Mouse (Mus musculus): ENCODE results near the gene Pfn5.
"Not testable (repeated sequence)": the region's sequence is repeated elsewhere in the genome, so short reads cannot be mapped to it uniquely, and the experiment has no call there.

Pfn5 gene

DNA sequence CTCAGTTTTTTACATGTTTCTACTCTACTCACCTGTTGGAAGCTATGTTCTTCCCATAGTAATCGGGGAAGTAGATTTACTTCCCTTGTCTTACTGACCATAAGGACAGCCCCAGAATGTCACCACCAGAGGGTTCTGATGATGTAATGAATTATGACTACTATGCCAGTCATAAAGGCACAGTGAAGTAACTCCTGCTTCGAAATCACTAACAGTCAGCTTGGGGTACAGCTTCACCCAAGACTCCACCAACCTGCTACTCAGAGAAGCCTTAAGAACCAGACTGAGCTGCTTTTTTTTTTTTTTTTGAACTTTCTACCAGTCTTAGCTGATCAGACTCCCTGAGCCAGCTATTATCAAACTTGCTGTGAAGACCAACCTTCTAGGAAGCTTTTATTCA lies at the start of gene Pfn5, which contains the start of gene Asb12:
Pfn5 (plus strand) TSS at position 218 of the 400 bp plus-strand sequence.
Asb12 (minus strand) TSS at position 101 of the 400 bp plus-strand sequence.
- in situ Hi-C loops (cut with MboI, MseI), result no loop called here

DNA sequence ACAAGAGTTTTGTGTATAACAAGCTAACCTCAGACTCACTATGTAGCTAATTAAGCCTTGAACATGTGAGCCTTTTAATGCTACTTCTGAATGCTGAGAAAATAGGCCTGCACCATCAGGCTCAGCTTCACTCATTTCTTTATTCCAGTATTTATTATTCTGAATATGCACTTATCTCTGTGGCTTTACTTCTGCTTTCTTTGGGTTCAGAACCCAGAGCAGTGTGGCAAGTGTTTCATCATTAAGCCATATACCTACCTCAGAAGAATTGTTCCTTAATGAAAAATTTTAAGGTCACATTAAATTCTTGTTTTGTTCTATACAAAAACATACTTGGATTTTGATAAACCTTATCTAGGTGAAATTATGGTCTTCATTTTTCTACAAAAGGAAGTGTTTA lies 34.0 kb upstream of the Pfn5 start:
- in situ Hi-C loops (cut with MboI, MseI), result no loop called here

DNA sequence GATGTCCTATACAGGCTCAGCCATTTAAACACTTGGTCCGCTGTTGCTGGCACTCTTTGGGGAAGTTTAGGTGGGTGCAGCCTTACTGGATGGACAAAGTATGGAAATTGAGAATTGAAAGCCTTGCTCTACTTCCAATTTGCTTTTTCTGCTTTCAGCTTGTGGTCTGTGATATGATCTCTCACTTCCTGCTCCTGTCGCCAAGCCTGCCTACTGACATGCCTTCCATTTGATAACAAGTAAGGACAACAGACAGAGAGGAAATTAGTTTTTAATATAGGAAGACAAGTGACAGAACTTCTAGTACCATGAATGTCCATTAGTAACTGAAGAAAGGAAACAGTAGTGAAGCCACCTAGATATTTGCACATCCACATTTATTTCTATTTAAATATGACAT lies 32.7 kb upstream of the Pfn5 start:
- in situ Hi-C loops (cut with MboI, MseI), result no loop called here

DNA sequence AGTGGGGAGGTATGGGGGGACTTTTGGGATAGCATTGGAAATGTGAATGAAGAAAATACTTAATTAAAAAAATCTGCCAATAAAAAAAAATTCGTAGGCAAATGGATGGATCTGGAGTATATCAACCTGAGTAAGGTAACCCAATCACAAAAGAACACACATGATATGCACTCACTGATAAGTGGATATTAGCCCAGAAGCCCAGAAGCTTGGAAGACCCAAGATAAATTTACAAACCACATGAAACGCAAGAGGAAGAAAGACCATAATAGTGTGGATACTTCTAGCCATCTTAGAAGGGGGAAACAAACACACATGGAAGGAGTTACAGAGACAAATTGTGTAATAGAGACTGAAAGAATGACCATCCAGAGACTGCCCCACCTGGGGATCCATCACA lies 22.4 kb upstream of the Pfn5 start:
- in situ Hi-C loops (cut with MboI, MseI), result not testable (repeated sequence)

DNA sequence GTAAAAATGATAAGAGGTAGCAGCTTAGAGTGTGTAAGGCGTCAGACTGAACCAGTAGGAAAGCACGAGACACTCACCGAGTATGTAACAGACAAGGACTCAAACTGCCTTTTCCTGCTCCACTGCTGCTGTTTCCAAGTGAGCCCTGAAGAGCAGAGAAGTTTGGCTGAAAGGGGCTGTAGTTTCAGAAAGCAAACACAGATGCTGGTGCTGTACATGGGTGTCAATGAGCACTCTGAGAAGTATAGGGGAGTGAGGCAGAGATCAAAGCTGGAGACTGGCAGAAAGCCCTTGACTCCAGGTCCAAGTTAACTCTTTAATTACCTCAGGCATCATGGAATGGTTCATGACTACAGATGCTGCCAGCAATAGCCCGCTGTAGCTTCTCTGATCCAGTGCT lies 3.6 kb upstream of the Pfn5 start:
- in situ Hi-C loops (cut with MboI, MseI), result no loop called here

DNA sequence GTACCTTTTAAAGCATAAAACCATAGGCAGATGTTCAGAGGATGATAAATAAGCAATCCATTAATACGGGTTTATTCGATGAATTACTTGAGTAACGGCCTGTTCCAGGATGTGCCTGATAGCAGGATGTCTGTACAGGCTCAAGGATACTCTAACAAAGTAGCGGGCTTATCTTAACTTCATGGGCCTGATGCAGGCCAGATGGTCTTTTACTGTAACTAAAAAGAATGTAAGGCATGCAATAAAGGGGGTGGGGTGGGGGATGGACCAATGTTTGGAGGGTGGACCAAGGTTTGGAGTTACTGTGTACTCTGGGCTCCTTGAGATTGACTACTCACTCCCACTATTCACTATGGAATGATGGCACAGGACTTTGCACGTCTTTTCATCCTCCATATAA lies 42.7 kb downstream of the Pfn5 start:
- in situ Hi-C loops (cut with MboI, MseI), result no loop called here

Data from T-helper 1 cell (primary cell).